Mouse (Mus musculus) CH12.LX (cell line): ENCODE data around the gene Filip1l. TPM values are rescaled to one million over a fixed set of nuclear protein-coding genes. Genes with fewer than 3 reads are reported as not detected.

Experiments
- DNase-seq: peaks from one replicate; pipeline ENCODE4 v3.0.0-alpha.2; 2013; ENCODE audit errors: extremely low read depth
- H3K27ac ChIP-seq: 2 replicates; pipeline ENCODE4 v1.5.1; 2012; ENCODE audit warnings: low read depth, mild to moderate bottlenecking, control low read depth, moderate library complexity; ENCODE audit not compliant: insufficient read depth
- H3K27me3 ChIP-seq: replicated peaks from 2 replicates; pipeline ENCODE3; 2012; ENCODE audit warnings: inconsistent platforms
- H3K36me3 ChIP-seq, 2 experiments: replicated peaks in 1 of 2; 2 replicates each; pipeline versions ENCODE3 to v1.6.1; 2012; ENCODE audit warnings: inconsistent platforms in 1 of 2, low read length in 1 of 2, mild to moderate bottlenecking in 1 of 2, mixed read lengths in 1 of 2, moderate library complexity in 1 of 2; ENCODE audit not compliant: control insufficient read depth in 1 of 2, insufficient read depth in 1 of 2
- H3K4me1 ChIP-seq, 2 experiments: 2 replicates each; pipeline ENCODE4 v1.6.1; 2012; ENCODE audit warnings: inconsistent platforms in 1 of 2, moderate library complexity in 1 of 2; ENCODE audit not compliant: insufficient read depth in 2 of 2, control insufficient read depth in 1 of 2
- H3K4me2 ChIP-seq: 2 replicates; pipeline ENCODE4 v1.6.1; 2012; ENCODE audit warnings: low read depth, mild to moderate bottlenecking, control low read depth; ENCODE audit not compliant: poor library complexity, insufficient read depth, severe bottlenecking
- H3K4me3 ChIP-seq, 3 experiments: fragments of 150-350 bp in 1 of 3; sonication (generic) in 1 of 3; replicated peaks in 1 of 3; 2 replicates each; pipeline versions ENCODE3 to v1.5.1; 2011 to 2012; ENCODE audit warnings: low read depth in 2 of 3, low read length in 2 of 3, mild to moderate bottlenecking in 2 of 3, moderate library complexity in 2 of 3, control low read depth in 1 of 3, improper control_type of control experiment in 1 of 3, inconsistent platforms in 1 of 3, mixed read lengths in 1 of 3; ENCODE audit not compliant: poor library complexity in 1 of 3
- H3K79me2 ChIP-seq: replicated peaks from 2 replicates; pipeline ENCODE4 v1.6.1; 2012; ENCODE audit warnings: mild to moderate bottlenecking, moderate library complexity; ENCODE audit not compliant: control insufficient read depth, poor library complexity, insufficient read depth, severe bottlenecking; ENCODE audit errors: extremely low read depth
- H3K9ac ChIP-seq: 2 replicates; pipeline ENCODE4 v1.6.1; 2012; ENCODE audit warnings: low read depth, mild to moderate bottlenecking, control low read depth, moderate library complexity; ENCODE audit not compliant: insufficient read depth
- H3K9me3 ChIP-seq: replicated peaks from 2 replicates; pipeline ENCODE3; 2012; ENCODE audit warnings: low read length, inconsistent platforms, mixed read lengths
- CHD1 ChIP-seq: IDR thresholded peaks from 2 replicates; pipeline ENCODE4 v1.6.1; 2012; ENCODE audit warnings: low read depth, low read length, improper control_type of control experiment, inconsistent platforms
- CTCF ChIP-seq, 2 experiments: IDR thresholded peaks in 1 of 2; conservative IDR thresholded peaks in 1 of 2; 2 replicates each; pipeline ENCODE4 v1.5.1; 2011 to 2012; ENCODE audit warnings: low read depth in 2 of 2, low read length in 2 of 2, improper control_type of control experiment in 1 of 2, inconsistent platforms in 1 of 2, mild to moderate bottlenecking in 1 of 2, moderate library complexity in 1 of 2
- E2F4 ChIP-seq: IDR thresholded peaks from 2 replicates; pipeline ENCODE4 v1.6.1; 2011; ENCODE audit warnings: low read depth, low read length, improper control_type of control experiment; ENCODE audit not compliant: insufficient replicate concordance
- EP300 ChIP-seq: IDR thresholded peaks from 2 replicates; pipeline ENCODE4 v1.6.1; 2011; ENCODE audit warnings: low read length, improper control_type of control experiment
- GABPA ChIP-seq: IDR thresholded peaks from 2 replicates; pipeline ENCODE4 v1.6.1; 2012; ENCODE audit warnings: low read depth, low read length, improper control_type of control experiment, inconsistent platforms; ENCODE audit not compliant: insufficient replicate concordance
- HCFC1 ChIP-seq: IDR thresholded peaks from 2 replicates; pipeline ENCODE4 v1.6.1; 2012; ENCODE audit warnings: low read depth, mild to moderate bottlenecking, inconsistent platforms, low read length, improper control_type of control experiment
- IRF4 ChIP-seq: IDR thresholded peaks from 2 replicates; pipeline ENCODE4 v1.6.1; 2014; ENCODE audit warnings: low read depth, mild to moderate bottlenecking, inconsistent platforms, low read length, improper control_type of control experiment
- JUN ChIP-seq: IDR thresholded peaks from 2 replicates; pipeline ENCODE4 v1.6.1; 2011; ENCODE audit warnings: low read depth, mild to moderate bottlenecking, low read length, improper control_type of control experiment, moderate library complexity; ENCODE audit not compliant: insufficient read depth
- JUND ChIP-seq: conservative IDR thresholded peaks from 2 replicates; pipeline ENCODE4 v1.6.1; 2011; ENCODE audit warnings: low read depth, low read length, improper control_type of control experiment
- MAFK ChIP-seq: IDR thresholded peaks from 2 replicates; pipeline ENCODE4 v1.6.1; 2011; ENCODE audit warnings: low read length, improper control_type of control experiment; ENCODE audit not compliant: insufficient replicate concordance
- MAX ChIP-seq: IDR thresholded peaks from 2 replicates; pipeline ENCODE4 v1.6.1; 2011; ENCODE audit warnings: low read length, improper control_type of control experiment
- MAZ ChIP-seq: IDR thresholded peaks from 2 replicates; pipeline ENCODE4 v1.6.1; 2012; ENCODE audit warnings: low read depth, mild to moderate bottlenecking, inconsistent platforms, low read length, improper control_type of control experiment, moderate library complexity
- NRF1 ChIP-seq: IDR thresholded peaks from 2 replicates; pipeline ENCODE4 v1.6.1; 2014; ENCODE audit warnings: low read depth, mild to moderate bottlenecking, inconsistent platforms, low read length, improper control_type of control experiment, moderate library complexity
- PAX5 ChIP-seq: IDR thresholded peaks from 2 replicates; pipeline ENCODE4 v1.6.1; 2012; ENCODE audit warnings: low read length, inconsistent platforms, mixed read lengths
- POLR2A ChIP-seq: IDR thresholded peaks from 2 replicates; pipeline ENCODE4 v1.6.1; 2011; ENCODE audit warnings: low read depth, mild to moderate bottlenecking, improper control_type of control experiment, low read length
- POLR2AphosphoS2 ChIP-seq: IDR thresholded peaks from 2 replicates; pipeline ENCODE4 v1.6.1; 2011; ENCODE audit warnings: low read depth, low read length, improper control_type of control experiment
- RCOR1 ChIP-seq: conservative IDR thresholded peaks from 2 replicates; pipeline ENCODE4 v1.6.1; 2012; ENCODE audit warnings: low read depth, mild to moderate bottlenecking, inconsistent platforms, low read length, improper control_type of control experiment
- SMC3 ChIP-seq: IDR thresholded peaks from 2 replicates; pipeline ENCODE4 v1.6.1; 2011; ENCODE audit warnings: low read depth, low read length, improper control_type of control experiment
- TBP ChIP-seq: conservative IDR thresholded peaks from 2 replicates; pipeline ENCODE4 v1.6.1; 2011; ENCODE audit warnings: low read depth, low read length, improper control_type of control experiment
- TCF12 ChIP-seq: IDR thresholded peaks from 2 replicates; pipeline ENCODE4 v1.6.1; 2014; ENCODE audit warnings: low read depth, mild to moderate bottlenecking, inconsistent platforms, low read length, improper control_type of control experiment
- USF1 ChIP-seq: IDR thresholded peaks from 2 replicates; pipeline ENCODE4 v1.6.1; 2014; ENCODE audit warnings: low read depth, mild to moderate bottlenecking, inconsistent platforms, low read length, improper control_type of control experiment
- ZMIZ1 ChIP-seq: IDR thresholded peaks from 2 replicates; pipeline ENCODE4 v1.6.1; 2012; ENCODE audit warnings: low read depth, mild to moderate bottlenecking, inconsistent platforms, low read length, improper control_type of control experiment
- dilution Hi-C: fragments of 300-500 bp; cut with MboI; formaldehyde crosslinking; loops from 2 replicates; pipeline ENCODE4 v1.14.3; 2020; ENCODE audit warnings: low sequenced_read_pairs; ENCODE audit not compliant: extremely low pct_unique_long_range_greater_than_20kb, extremely low pct_ligation_motif_present
- in situ Hi-C: fragments of 300-500 bp; cut with MboI; formaldehyde crosslinking; loops from 3 replicates; pipeline ENCODE4 v1.14.3; 2019; ENCODE audit warnings: low sequenced_read_pairs, low pct_ligation_motif_present, low pct_unique_long_range_greater_than_20kb, mixed read lengths
- polyA plus RNA-seq: library from polyadenylated mRNA; unstranded; fragments of >175 nt; gene quantifications from 2 replicates; pipeline ENCODE4 v1.2.1, GENCODE M21; 2012; ENCODE audit warnings: low read depth; ENCODE audit not compliant: insufficient read length
- total RNA-seq, 2 experiments: library from RNA; depleted of rRNA; stranded (reverse); fragments of 300-350 nt in 1 of 2; fragments of >200 nt in 1 of 2; gene quantifications; 2 replicates each; pipeline ENCODE4 v1.2.3; 2012 to 2014

Filip1l gene
- total and polyA plus RNA-seq, 3 experiments = 2.1 to 17.6 (median 5.7) TPM

DNA sequence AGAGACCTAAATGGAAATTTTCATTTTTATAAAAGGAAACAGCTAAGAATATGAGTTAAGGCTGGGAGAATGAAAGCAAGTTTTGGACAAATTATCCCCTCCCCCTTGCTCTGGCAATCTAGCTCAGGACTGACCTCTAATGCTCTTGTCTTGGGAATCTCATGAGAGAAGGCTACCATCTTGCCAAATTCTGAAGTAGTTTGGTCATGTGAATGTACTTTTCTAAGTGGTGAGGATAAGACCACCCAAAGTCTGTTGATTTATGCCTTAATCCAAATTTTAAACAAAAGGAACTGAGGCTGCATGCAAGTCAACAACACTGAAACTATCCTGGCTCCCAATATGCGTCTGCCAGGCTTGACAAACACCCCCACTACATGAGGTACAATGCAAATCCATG is 155.5 kb downstream of the Filip1l start:
- Histone ChIP-seq H3K27me3 (no peaks in the 10 kb centered on the region), H3K9me3 (no peaks in the 10 kb centered on the region), H3K4me1 (no peaks in the 10 kb centered on the region), H3K36me3 (peaks cover 0 to 3% of the 10 kb centered on the region in 2 experiments), H3K79me2 (no peaks in the 10 kb centered on the region), H3K4me3 (no peak overlapping the region), H3K27ac (no peak overlapping the region), H3K4me2 (no peak overlapping the region), H3K9ac (no peak overlapping the region)
- TF ChIP-seq POLR2A (no peak), JUND (no peak), IRF4 (no peak), GABPA (no peak), E2F4 (no peak), TBP (no peak), SMC3 (no peak), RCOR1 (no peak), EP300 (no peak), NRF1 (no peak), CTCF (conservative IDR thresholded peaks at IDR 0.05 in 1 of 2, IDR thresholded peaks at IDR 0.05 in 1 of 2; ENCODE audit: low read depth in 2 of 2, low read length in 2 of 2) (no peak), USF1 (no peak), HCFC1 (no peak), MAFK (no peak), MAX (no peak), POLR2AphosphoS2 (no peak), ZMIZ1 (no peak)
- DNase-seq = no peak
- dilution Hi-C loops (no loop called here), in situ Hi-C loops (no loop called here)

DNA sequence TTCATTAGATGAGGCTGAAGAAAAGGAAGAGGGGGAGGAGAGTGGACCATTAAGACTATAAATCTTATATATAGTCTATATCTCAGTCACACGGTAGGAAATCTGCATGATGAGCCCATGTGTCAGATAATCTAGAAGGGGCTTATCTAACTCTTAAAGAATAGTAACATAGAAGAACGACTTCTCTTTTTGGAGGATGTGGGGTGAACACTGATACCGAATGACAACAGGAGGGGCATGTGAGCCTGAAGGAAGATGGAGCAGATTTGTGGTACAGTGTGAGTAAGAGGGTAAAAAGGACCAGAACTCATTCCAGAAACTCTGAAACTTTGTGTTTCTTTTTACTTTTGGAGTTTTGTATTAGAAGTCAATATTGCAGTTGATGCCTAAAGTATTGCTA is 156.2 kb downstream of the Filip1l start:
- TF ChIP-seq CHD1 (no peak), EP300 (no peak), JUN (no peak), HCFC1 (no peak), MAFK (no peak), MAZ (no peak), PAX5 (no peak), TCF12 (no peak), POLR2A (no peak)
- TF ChIP-seq, all 38 proteins: peak for 0
- H3K27ac ChIP-seq = no peak overlapping the region
- H3K79me2 ChIP-seq = no peaks in the 10 kb centered on the region
- no peak overlapping the region for H3K4me2 ChIP-seq
- DNase-seq = no peak
- no peaks in the 10 kb centered on the region for H3K9me3 ChIP-seq
- peaks cover 0 to 3% of the 10 kb centered on the region in 2 experiments for H3K36me3 ChIP-seq
- in situ Hi-C loops = no loop called here
- dilution Hi-C loops = no loop called here
- H3K9ac ChIP-seq = no peak overlapping the region
- no peaks in the 10 kb centered on the region for H3K27me3 ChIP-seq
- H3K4me3 ChIP-seq = no peak overlapping the region
- H3K4me1 ChIP-seq = no peaks in the 10 kb centered on the region
